Mouse (Mus musculus): ENCODE results near the gene Atp6v1fnb. TPM values are rescaled to one million over a fixed set of nuclear protein-coding genes. Genes with fewer than 3 reads are reported as not detected.

Gene Atp6v1fnb
- not detected in 2 replicates for polyA plus RNA-seq (2015; fragmentation: Nextera tagmentation; extraction: Ambion mirVana)

GRCm38 (mm10) chr6:29471137-29471536 lies at the start of gene Atp6v1fnb:
Atp6v1fnb (plus strand) TSS chr6:29471437.
- H3K9ac ChIP-seq (ENCODE audit: low read length), result no peak within 1 kb of the TSS
- 88% methylated on average over 4 of the region's 4 CpGs for WGBS
- ATAC-seq (replicated peaks; ENCODE audit: extremely low read depth, insufficient read depth, low FRiP score), result no peak

DNA sequence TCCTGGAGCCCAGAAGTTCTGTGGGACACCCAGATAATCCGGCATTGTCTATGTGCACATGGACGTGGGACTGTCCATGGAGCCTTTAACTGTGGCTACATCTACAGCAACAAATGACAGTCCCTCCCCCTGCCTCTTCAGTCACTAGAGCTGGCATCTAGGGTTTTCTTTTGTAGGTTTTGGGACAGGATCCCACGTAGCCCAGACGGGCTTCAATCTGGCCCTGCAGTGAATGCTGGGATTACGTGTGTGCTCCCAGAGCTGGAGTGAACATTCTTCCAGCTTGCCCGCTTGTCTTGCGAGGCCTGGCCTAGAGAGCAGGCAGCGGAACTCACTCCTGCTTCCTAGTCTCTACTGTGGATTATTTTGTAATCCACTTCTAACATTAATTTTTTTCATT lies 46.1 kb upstream of the Atp6v1fnb start:
- 84% methylated on average over 8 of the region's 8 CpGs for WGBS
- Histone ChIP-seq H3K36me3 (ENCODE audit: control insufficient read depth, insufficient read depth) (0 out of 2 replicates have a peak, but pooled peaks cover 2% of the 10 kb centered on the region), H3K9me3 (replicated peaks; ENCODE audit: control insufficient read depth, low read length) (no peaks in the 10 kb centered on the region), H3K4me3 (ENCODE audit: low read length) (no peak overlapping the region), H3K4me2 (ENCODE audit: low read depth, low read length) (no peak overlapping the region), H3K27ac (ENCODE audit: low read length) (no peak overlapping the region), H3K4me1 (ENCODE audit: control insufficient read depth, insufficient read depth, low read length) (no peaks in the 10 kb centered on the region; the same call in 1 of the 2 replicates), H3K9ac (ENCODE audit: low read length) (no peak overlapping the region), H3K27me3 (ENCODE audit: control insufficient read depth, insufficient read depth, low read length) (no peaks in the 10 kb centered on the region)
- no peak for ATAC-seq (replicated peaks; ENCODE audit: extremely low read depth, insufficient read depth, low FRiP score)

More at GRCm38 (mm10) chr6:29471137-29471536, at the start of gene Atp6v1fnb:
- peaks cover 19% of the 10 kb centered on the region for H3K4me1 ChIP-seq (ENCODE audit: control insufficient read depth, insufficient read depth, low read length)
- H3K4me2 ChIP-seq (ENCODE audit: low read depth, low read length), result no peak within 1 kb of the TSS
- peaks cover 11% of the 10 kb centered on the region for H3K36me3 ChIP-seq (ENCODE audit: control insufficient read depth, insufficient read depth)
- no peaks in the 10 kb centered on the region for H3K9me3 ChIP-seq (replicated peaks; ENCODE audit: control insufficient read depth, low read length)
- H3K27me3 ChIP-seq (ENCODE audit: control insufficient read depth, insufficient read depth, low read length), result no peaks in the 10 kb centered on the region
- H3K27ac ChIP-seq (ENCODE audit: low read length), result no peak within 1 kb of the TSS
- H3K4me3 ChIP-seq (ENCODE audit: low read length), result no peak within 1 kb of the TSS

- no peak overlapping the region for H3K4me2 ChIP-seq (ENCODE audit: low read depth, low read length)
- H3K4me3 ChIP-seq (ENCODE audit: low read length), result no peak overlapping the region
- H3K36me3 ChIP-seq (ENCODE audit: control insufficient read depth, insufficient read depth), result 0 out of 2 replicates have a peak, but pooled peaks cover 2% of the 10 kb centered on the region
- H3K27ac ChIP-seq (ENCODE audit: low read length), result no peak overlapping the region
- H3K9me3 ChIP-seq (replicated peaks; ENCODE audit: control insufficient read depth, low read length), result no peaks in the 10 kb centered on the region
- 76% methylated on average over 6 of the region's 6 CpGs for WGBS
- H3K4me1 ChIP-seq (ENCODE audit: control insufficient read depth, insufficient read depth, low read length), result peaks cover 11% of the 10 kb centered on the region
- no peaks in the 10 kb centered on the region for H3K27me3 ChIP-seq (ENCODE audit: control insufficient read depth, insufficient read depth, low read length)
- ATAC-seq (replicated peaks; ENCODE audit: extremely low read depth, insufficient read depth, low FRiP score), result no peak
- no peak overlapping the region for H3K9ac ChIP-seq (ENCODE audit: low read length)
Measured at GRCm38 (mm10) chr6:29426331-29426730, 44.9 kb upstream of the Atp6v1fnb start.

DNA sequence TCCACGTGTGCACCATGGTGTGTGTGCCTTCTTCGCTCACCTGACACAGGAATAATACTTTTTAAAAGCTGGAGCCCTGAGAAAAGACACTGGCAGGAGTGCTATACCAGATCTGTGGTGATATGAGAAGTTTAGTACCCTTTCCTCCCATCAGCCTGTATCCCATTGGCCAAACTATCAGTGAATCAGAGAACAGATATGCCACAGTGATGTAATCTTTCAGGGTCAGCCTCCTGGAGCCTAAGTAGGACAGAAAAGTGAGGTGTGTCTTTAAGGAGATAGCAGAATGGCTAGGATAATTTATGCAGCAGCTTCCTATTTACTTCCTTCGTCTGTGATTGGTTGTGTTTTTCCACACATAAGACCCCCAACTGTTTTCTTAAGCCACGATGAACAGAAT lies 43.1 kb upstream of the Atp6v1fnb start:
- 63% methylated on average over 4 of the region's 4 CpGs for WGBS
- H3K27ac ChIP-seq (ENCODE audit: low read length), result no peak overlapping the region
- ATAC-seq (replicated peaks; ENCODE audit: extremely low read depth, insufficient read depth, low FRiP score), result no peak
- H3K36me3 ChIP-seq (ENCODE audit: control insufficient read depth, insufficient read depth), result 0 out of 2 replicates have a peak, but pooled peaks cover 2% of the 10 kb centered on the region
- no peak overlapping the region for H3K9ac ChIP-seq (ENCODE audit: low read length)
- H3K4me3 ChIP-seq (ENCODE audit: low read length), result no peak overlapping the region
- no peaks in the 10 kb centered on the region for H3K27me3 ChIP-seq (ENCODE audit: control insufficient read depth, insufficient read depth, low read length)
- H3K4me1 ChIP-seq (ENCODE audit: control insufficient read depth, insufficient read depth, low read length), result peaks cover 23% of the 10 kb centered on the region
- H3K9me3 ChIP-seq (replicated peaks; ENCODE audit: control insufficient read depth, low read length), result no peaks in the 10 kb centered on the region
- no peak overlapping the region for H3K4me2 ChIP-seq (ENCODE audit: low read depth, low read length)

DNA sequence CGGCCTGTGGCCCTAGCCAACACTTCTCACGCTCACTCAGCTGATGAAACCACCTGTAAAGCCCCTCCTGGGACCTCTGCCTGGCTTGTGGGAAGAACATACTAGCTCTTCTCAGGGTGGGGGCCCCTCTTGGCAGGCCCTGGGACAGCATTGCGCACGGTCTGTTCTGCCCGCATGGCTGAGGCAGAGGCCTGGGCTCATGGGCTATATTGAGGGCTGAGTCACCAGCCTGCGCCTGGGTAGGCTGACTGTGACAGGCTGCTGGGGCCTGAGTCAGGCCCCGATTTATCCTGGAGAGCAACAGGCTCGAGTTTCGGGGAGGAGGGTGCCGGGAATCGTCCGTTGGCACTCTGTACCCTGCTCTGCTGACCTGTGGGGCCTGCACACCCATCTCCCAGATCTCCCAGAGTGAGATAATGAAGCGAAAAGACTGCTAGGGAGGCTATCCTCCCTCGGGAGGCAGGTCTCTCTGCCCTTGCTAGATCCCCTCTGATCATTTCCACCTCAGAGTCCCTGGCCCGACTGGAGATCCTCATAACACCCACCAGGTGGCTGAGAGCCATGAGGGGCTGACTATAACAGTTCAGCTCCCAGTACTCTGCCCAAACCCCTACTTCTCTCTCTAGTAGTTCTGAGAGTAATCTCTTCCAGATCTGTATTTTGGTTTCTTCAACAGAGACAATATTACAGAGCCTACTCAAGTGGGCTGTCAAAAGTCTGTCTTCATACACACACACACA lies 40.4 kb upstream of the Atp6v1fnb start:
- no peak for ATAC-seq (replicated peaks; ENCODE audit: extremely low read depth, insufficient read depth, low FRiP score)
- Histone ChIP-seq H3K4me2 (ENCODE audit: low read depth, low read length) (peak overlapping the region; percentile 47), H3K4me3 (ENCODE audit: low read length) (peak overlapping the region; percentile 12; the same call in 1 of the 2 replicates), H3K9me3 (replicated peaks; ENCODE audit: control insufficient read depth, low read length) (no peaks in the 10 kb centered on the region), H3K27me3 (ENCODE audit: control insufficient read depth, insufficient read depth, low read length) (no peaks in the 10 kb centered on the region), H3K27ac (ENCODE audit: low read length) (peak overlapping the region; percentile 97), H3K36me3 (ENCODE audit: control insufficient read depth, insufficient read depth) (0 out of 2 replicates have a peak, but pooled peaks cover 2% of the 10 kb centered on the region), H3K9ac (ENCODE audit: low read length) (peak overlapping the region; percentile 73), H3K4me1 (ENCODE audit: control insufficient read depth, insufficient read depth, low read length) (peaks cover 27% of the 10 kb centered on the region)
- 38% methylated on average over 15 of the region's 15 CpGs for WGBS

DNA sequence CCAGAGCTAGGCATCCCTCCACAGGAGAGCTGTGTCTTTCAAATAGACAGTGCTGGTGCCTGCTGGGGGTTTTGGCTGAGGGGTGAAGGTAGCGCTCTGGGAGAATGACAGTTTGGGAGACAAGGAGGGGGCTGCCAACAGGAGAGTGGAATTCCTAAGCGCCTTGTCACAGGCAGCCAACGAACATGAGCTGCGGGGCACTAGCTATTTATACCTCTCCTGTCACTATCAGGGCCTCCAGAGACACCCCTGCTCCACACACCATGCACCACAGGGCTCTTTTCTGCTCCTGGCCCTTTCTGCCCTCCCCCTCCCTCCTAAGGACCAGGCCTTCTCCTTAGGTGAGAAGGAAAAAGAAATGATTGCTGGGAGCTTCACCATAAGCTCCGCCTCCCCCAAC lies 39.8 kb upstream of the Atp6v1fnb start:
- Histone ChIP-seq H3K36me3 (ENCODE audit: control insufficient read depth, insufficient read depth) (0 out of 2 replicates have a peak, but pooled peaks cover 2% of the 10 kb centered on the region), H3K4me2 (ENCODE audit: low read depth, low read length) (peak overlapping the region; percentile 78), H3K27me3 (ENCODE audit: control insufficient read depth, insufficient read depth, low read length) (no peaks in the 10 kb centered on the region), H3K9me3 (replicated peaks; ENCODE audit: control insufficient read depth, low read length) (no peaks in the 10 kb centered on the region), H3K4me3 (ENCODE audit: low read length) (peak overlapping the region; percentile 12; the same call in 1 of the 2 replicates), H3K27ac (ENCODE audit: low read length) (peak overlapping the region; percentile 97), H3K9ac (ENCODE audit: low read length) (peak overlapping the region; percentile 73), H3K4me1 (ENCODE audit: control insufficient read depth, insufficient read depth, low read length) (peaks cover 31% of the 10 kb centered on the region)
- peak; percentile 61 for ATAC-seq (replicated peaks; ENCODE audit: extremely low read depth, insufficient read depth, low FRiP score)
- 12% methylated on average over 5 of the region's 5 CpGs for WGBS

- H3K27me3 ChIP-seq (ENCODE audit: control insufficient read depth, insufficient read depth, low read length), result no peaks in the 10 kb centered on the region
- H3K4me1 ChIP-seq (ENCODE audit: control insufficient read depth, insufficient read depth, low read length), result peaks cover 38% of the 10 kb centered on the region
- 0 out of 2 replicates have a peak, but pooled peaks cover 2% of the 10 kb centered on the region for H3K36me3 ChIP-seq (ENCODE audit: control insufficient read depth, insufficient read depth)
- peak overlapping the region; percentile 78 for H3K4me2 ChIP-seq (ENCODE audit: low read depth, low read length)
- peak overlapping the region; percentile 4 for H3K9ac ChIP-seq (ENCODE audit: low read length)
- H3K9me3 ChIP-seq (replicated peaks; ENCODE audit: control insufficient read depth, low read length), result no peaks in the 10 kb centered on the region
- ATAC-seq (replicated peaks; ENCODE audit: extremely low read depth, insufficient read depth, low FRiP score), result no peak
- no peak overlapping the region for H3K4me3 ChIP-seq (ENCODE audit: low read length)
- H3K27ac ChIP-seq (ENCODE audit: low read length), result peak overlapping the region; percentile 97
- WGBS, result 24% methylated on average over 3 of the region's 3 CpGs
Measured at GRCm38 (mm10) chr6:29432156-29432555, 39.1 kb upstream of the Atp6v1fnb start.

DNA sequence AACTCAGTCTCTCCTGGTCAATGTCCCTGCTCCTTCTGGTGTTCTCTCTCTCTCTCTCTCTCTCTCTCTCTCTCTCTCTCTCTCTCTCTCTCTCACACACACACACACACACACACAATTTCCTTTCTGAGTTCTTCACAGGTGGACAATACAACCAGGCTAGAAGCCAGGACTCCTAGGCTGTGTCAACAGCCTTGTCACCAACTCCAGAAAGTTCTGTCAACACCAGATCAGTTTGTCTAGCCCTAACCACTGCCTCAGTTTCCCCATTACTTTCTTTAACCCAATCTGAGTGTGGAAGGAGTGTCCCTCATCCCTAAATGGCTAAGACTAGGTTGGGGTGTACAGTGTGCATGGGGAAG lies 38.6 kb upstream of the Atp6v1fnb start:
- H3K27ac ChIP-seq (ENCODE audit: low read length), result peak overlapping the region; percentile 97
- H3K4me2 ChIP-seq (ENCODE audit: low read depth, low read length), result peak overlapping the region; percentile 78

More for the DNA sequence above, 38.6 kb upstream of the Atp6v1fnb start:
- Histone ChIP-seq H3K9ac (ENCODE audit: low read length) (peak overlapping the region; percentile 89), H3K4me3 (ENCODE audit: low read length) (peak overlapping the region; percentile 73), H3K9me3 (replicated peaks; ENCODE audit: control insufficient read depth, low read length) (no peaks in the 10 kb centered on the region), H3K36me3 (ENCODE audit: control insufficient read depth, insufficient read depth) (0 out of 2 replicates have a peak, but pooled peaks cover 3% of the 10 kb centered on the region), H3K27me3 (ENCODE audit: control insufficient read depth, insufficient read depth, low read length) (no peaks in the 10 kb centered on the region), H3K4me1 (ENCODE audit: control insufficient read depth, insufficient read depth, low read length) (peaks cover 41% of the 10 kb centered on the region)
- no peak for ATAC-seq (replicated peaks; ENCODE audit: extremely low read depth, insufficient read depth, low FRiP score)
